ENCODE assay signal across 9 mouse cellular contexts in genomic region chr7:84328770-84329169, GRCm38 (mm10).
A peak's percentile ranks its signal among the peaks of the same experiment; 100 is the strongest.
DNase-seq lines count a peak whose midpoint lies in the region; ATAC-seq and TF ChIP-seq lines count a peak whose summit lies in the region.
"Had no signal": no experiment of that assay in that cellular context is flagged by ENCODE, and none has a peak within 500 bp of the region (broad histone marks: within the 10 kb centered on the region; RNA-seq: fewer than 3 reads in every experiment).

No protein-coding gene starts in this region.

- H3K27me3 ChIP-seq in liver, embryonic 11.5 days (replicated peaks; ENCODE audit: control insufficient read depth, insufficient read depth, low read length): no peaks in the 10 kb centered on the region

- DNase-seq in kidney, postnatal 10 days: peak; percentile 15
- no peak for DNase-seq in kidney, postnatal 25 days
- DNase-seq in brain, embryonic 18.5 days (ENCODE audit: low read depth, low spot score): peak; percentile 47
- DNase-seq in lung, postnatal 14 days: peak; percentile 57
- no peak for DNase-seq in liver, embryonic 11.5 days (ENCODE audit: low spot score)
- DNase-seq: kidney, adult 18-20 months; thymus, postnatal 36 days had no signal

- H3K36me3 ChIP-seq in liver, embryonic 11.5 days (ENCODE audit: control insufficient read depth, insufficient read depth, low read length): no peaks in the 10 kb centered on the region

- no peak for TF ChIP-seq CTCF in embryonic fibroblast, embryonic 13.5 days (IDR thresholded peaks at IDR 0.05; ENCODE audit: borderline replicate concordance, insufficient read depth, low read length)

- H3K9me3 ChIP-seq in liver, embryonic 11.5 days (ENCODE audit: control insufficient read depth, low read length): no peaks in the 10 kb centered on the region

- no peak overlapping the region for H3K4me2 ChIP-seq in liver, embryonic 11.5 days

- no peak overlapping the region for H3K4me3 ChIP-seq in embryonic fibroblast, embryonic 13.5 days (ENCODE audit: insufficient read depth, low read length)
- H3K4me3 ChIP-seq in liver, embryonic 11.5 days (ENCODE audit: low read depth, low read length): no peak overlapping the region

- ATAC-seq in erythroblast, adult 5-6 weeks (replicated peaks; ENCODE audit: low FRiP score, poor library complexity, severe bottlenecking): no peak
- no peak for ATAC-seq in liver, embryonic 11.5 days (replicated peaks; ENCODE audit: low FRiP score)

- peaks cover 42% of the 10 kb centered on the region for H3K4me1 ChIP-seq in embryonic fibroblast, embryonic 13.5 days (ENCODE audit: control insufficient read depth, insufficient read depth, low read length)
- no peaks in the 10 kb centered on the region for H3K4me1 ChIP-seq in liver, embryonic 11.5 days (replicated peaks; ENCODE audit: control insufficient read depth, insufficient read depth, low read length)

- H3K27ac ChIP-seq in embryonic fibroblast, embryonic 13.5 days (ENCODE audit: insufficient read depth, low read length): peak overlapping the region; percentile 88
- no peak overlapping the region for H3K27ac ChIP-seq in liver, embryonic 11.5 days (ENCODE audit: low read depth, low read length)

- H3K9ac ChIP-seq in liver, embryonic 11.5 days (ENCODE audit: low read depth, low read length): no peak overlapping the region

- TF ChIP-seq POLR2A in embryonic fibroblast, embryonic 13.5 days (IDR thresholded peaks at IDR 0.05; ENCODE audit: low read depth, low read length): no peak

- WGBS in liver, embryonic 11.5 days: 19% methylated on average over 1 of the region's 1 CpGs

Comparison
In these comparisons a context has a peak if more than half of its experiments do, and no peak if none do; other contexts are left out.
1. DNase-seq: peak in kidney, postnatal 10 days (single experiment), brain, embryonic 18.5 days (single experiment) and lung, postnatal 14 days (single experiment); none in kidney, postnatal 25 days (0 of 2) and liver, embryonic 11.5 days (single experiment).